Mouse (Mus musculus): ENCODE results near the gene AI464131. TPM values are rescaled to one million over a fixed set of nuclear protein-coding genes. Genes with fewer than 3 reads are reported as not detected.

Gene AI464131
- total and polyA plus RNA-seq, 2 experiments, result 15.9 to 27.9 TPM

- no peak for DNase-seq (ENCODE audit: extremely low read depth, low read depth, low spot score)
- TF ChIP-seq CTCF (IDR thresholded peaks at IDR 0.05; ENCODE audit: low read depth, low read length) (no peak), POLR2A (IDR thresholded peaks at IDR 0.05; ENCODE audit: extremely low read depth, insufficient read depth, low read length) (no peak)
- Histone ChIP-seq H3K27ac (replicated peaks; ENCODE audit: insufficient read depth, low read depth, low read length) (no peak overlapping the region), H3K79me2 (ENCODE audit: control insufficient read depth, insufficient read depth, low read length) (no peaks in the 10 kb centered on the region), H3K9ac (ENCODE audit: low read depth, low read length) (no peak overlapping the region), H3K27me3 (ENCODE audit: control insufficient read depth, insufficient read depth, low read length) (no peaks in the 10 kb centered on the region), H3K4me1 (ENCODE audit: control insufficient read depth, insufficient read depth, low read length) (no peaks in the 10 kb centered on the region), H3K4me3 (ENCODE audit: insufficient read depth, low read depth, low read length) (no peak overlapping the region), H3K36me3 (ENCODE audit: control insufficient read depth, insufficient read depth, low read length) (no peaks in the 10 kb centered on the region)
- WGBS, result 46% methylated on average over 8 of the region's 8 CpGs
Measured at GRCm38 (mm10) chr4:41513714-41514113, 10.8 kb upstream of the AI464131 start.

- Histone ChIP-seq H3K4me1 (ENCODE audit: control insufficient read depth, insufficient read depth, low read length) (no peaks in the 10 kb centered on the region), H3K79me2 (ENCODE audit: control insufficient read depth, insufficient read depth, low read length) (no peaks in the 10 kb centered on the region), H3K4me3 (ENCODE audit: insufficient read depth, low read depth, low read length) (no peak overlapping the region), H3K36me3 (ENCODE audit: control insufficient read depth, insufficient read depth, low read length) (no peaks in the 10 kb centered on the region), H3K9ac (ENCODE audit: low read depth, low read length) (no peak overlapping the region), H3K27ac (replicated peaks; ENCODE audit: insufficient read depth, low read depth, low read length) (no peak overlapping the region), H3K27me3 (ENCODE audit: control insufficient read depth, insufficient read depth, low read length) (no peaks in the 10 kb centered on the region)
- WGBS, result 76% methylated on average over 4 of the region's 4 CpGs
- DNase-seq (ENCODE audit: extremely low read depth, low read depth, low spot score), result no peak
- TF ChIP-seq POLR2A (IDR thresholded peaks at IDR 0.05; ENCODE audit: extremely low read depth, insufficient read depth, low read length) (no peak), CTCF (IDR thresholded peaks at IDR 0.05; ENCODE audit: low read depth, low read length) (no peak)
Measured at GRCm38 (mm10) chr4:41513309-41513708, 10.4 kb upstream of the AI464131 start.

- H3K9ac ChIP-seq (ENCODE audit: low read depth, low read length), result no peak overlapping the region
- peaks cover 6% of the 10 kb centered on the region; the same call in 1 of the 2 replicates for H3K4me1 ChIP-seq (ENCODE audit: control insufficient read depth, insufficient read depth, low read length)
- TF ChIP-seq POLR2A (IDR thresholded peaks at IDR 0.05; ENCODE audit: extremely low read depth, insufficient read depth, low read length), result no peak
- TF ChIP-seq CTCF (IDR thresholded peaks at IDR 0.05; ENCODE audit: low read depth, low read length), result no peak
- H3K79me2 ChIP-seq (ENCODE audit: control insufficient read depth, insufficient read depth, low read length), result no peaks in the 10 kb centered on the region
- no peak overlapping the region for H3K27ac ChIP-seq (replicated peaks; ENCODE audit: insufficient read depth, low read depth, low read length)
- 68% methylated on average over 7 of the region's 7 CpGs for WGBS
- H3K4me3 ChIP-seq (ENCODE audit: insufficient read depth, low read depth, low read length), result no peak overlapping the region
- DNase-seq (ENCODE audit: extremely low read depth, low read depth, low spot score), result no peak
- no peaks in the 10 kb centered on the region for H3K36me3 ChIP-seq (ENCODE audit: control insufficient read depth, insufficient read depth, low read length)
- no peaks in the 10 kb centered on the region for H3K27me3 ChIP-seq (ENCODE audit: control insufficient read depth, insufficient read depth, low read length)
Measured at GRCm38 (mm10) chr4:41507998-41508397, 5.1 kb upstream of the AI464131 start.

- Histone ChIP-seq H3K4me1 (ENCODE audit: control insufficient read depth, insufficient read depth, low read length) (peaks cover 6% of the 10 kb centered on the region; the same call in 1 of the 2 replicates), H3K27ac (replicated peaks; ENCODE audit: insufficient read depth, low read depth, low read length) (no peak overlapping the region), H3K79me2 (ENCODE audit: control insufficient read depth, insufficient read depth, low read length) (no peaks in the 10 kb centered on the region; the same call in 1 of the 2 replicates), H3K4me3 (ENCODE audit: insufficient read depth, low read depth, low read length) (peak overlapping the region; percentile 51; the same call in 1 of the 2 replicates), H3K36me3 (ENCODE audit: control insufficient read depth, insufficient read depth, low read length) (no peaks in the 10 kb centered on the region), H3K27me3 (ENCODE audit: control insufficient read depth, insufficient read depth, low read length) (no peaks in the 10 kb centered on the region), H3K9ac (ENCODE audit: low read depth, low read length) (peak overlapping the region; percentile 8; the same call in 1 of the 2 replicates)
- WGBS, result 29% methylated on average over 22 of the region's 22 CpGs
- TF ChIP-seq CTCF (IDR thresholded peaks at IDR 0.05; ENCODE audit: low read depth, low read length) (no peak), POLR2A (IDR thresholded peaks at IDR 0.05; ENCODE audit: extremely low read depth, insufficient read depth, low read length) (no peak)
- no peak for DNase-seq (ENCODE audit: extremely low read depth, low read depth, low spot score)
Measured at GRCm38 (mm10) chr4:41507326-41507924, 4.5 kb upstream of the AI464131 start.

GRCm38 (mm10) chr4:41506906-41507305 lies 4.0 kb upstream of the AI464131 start:
- DNase-seq (ENCODE audit: extremely low read depth, low read depth, low spot score), result peak; percentile 64
- TF ChIP-seq POLR2A (IDR thresholded peaks at IDR 0.05; ENCODE audit: extremely low read depth, insufficient read depth, low read length) (0 out of 2 replicates have a peak, but pooled peaks have one; percentile 32), CTCF (IDR thresholded peaks at IDR 0.05; ENCODE audit: low read depth, low read length) (peak; percentile 38; the same call in 1 of the 2 replicates)
- Histone ChIP-seq H3K79me2 (ENCODE audit: control insufficient read depth, insufficient read depth, low read length) (peaks cover 2% of the 10 kb centered on the region; the same call in 1 of the 2 replicates), H3K27me3 (ENCODE audit: control insufficient read depth, insufficient read depth, low read length) (no peaks in the 10 kb centered on the region), H3K36me3 (ENCODE audit: control insufficient read depth, insufficient read depth, low read length) (no peaks in the 10 kb centered on the region), H3K27ac (replicated peaks; ENCODE audit: insufficient read depth, low read depth, low read length) (no peak overlapping the region), H3K9ac (ENCODE audit: low read depth, low read length) (peak overlapping the region; percentile 52), H3K4me1 (ENCODE audit: control insufficient read depth, insufficient read depth, low read length) (peaks cover 6% of the 10 kb centered on the region; the same call in 1 of the 2 replicates), H3K4me3 (ENCODE audit: insufficient read depth, low read depth, low read length) (peak overlapping the region; percentile 51)
- WGBS, result under 1% methylated on average over 29 of the region's 29 CpGs

GRCm38 (mm10) chr4:41506156-41506555 lies 3.3 kb upstream of the AI464131 start:
- Histone ChIP-seq H3K9ac (ENCODE audit: low read depth, low read length) (no peak overlapping the region), H3K4me1 (ENCODE audit: control insufficient read depth, insufficient read depth, low read length) (peaks cover 10% of the 10 kb centered on the region; the same call in 1 of the 2 replicates), H3K4me3 (ENCODE audit: insufficient read depth, low read depth, low read length) (no peak overlapping the region), H3K79me2 (ENCODE audit: control insufficient read depth, insufficient read depth, low read length) (peaks cover 2% of the 10 kb centered on the region; the same call in 1 of the 2 replicates), H3K27me3 (ENCODE audit: control insufficient read depth, insufficient read depth, low read length) (no peaks in the 10 kb centered on the region), H3K27ac (replicated peaks; ENCODE audit: insufficient read depth, low read depth, low read length) (no peak overlapping the region), H3K36me3 (ENCODE audit: control insufficient read depth, insufficient read depth, low read length) (no peaks in the 10 kb centered on the region)
- 15% methylated on average over 13 of the region's 13 CpGs for whole genome bisulfite sequencing
- peak; percentile 75 for TF ChIP-seq CTCF (IDR thresholded peaks at IDR 0.05; ENCODE audit: low read depth, low read length)
- TF ChIP-seq POLR2A (IDR thresholded peaks at IDR 0.05; ENCODE audit: extremely low read depth, insufficient read depth, low read length), result no peak
- no peak for DNase-seq (ENCODE audit: extremely low read depth, low read depth, low spot score)

Data from liver, adult 2 months (tissue).